Mouse (Mus musculus): ENCODE measurements around the gene Fstl3. TPM values are rescaled to one million over a fixed set of nuclear protein-coding genes. Genes with fewer than 3 reads are reported as not detected.

The Fstl3 gene
- polyA plus RNA-seq, 1 experiment from 2014 or later, result 0.40 TPM

DNA sequence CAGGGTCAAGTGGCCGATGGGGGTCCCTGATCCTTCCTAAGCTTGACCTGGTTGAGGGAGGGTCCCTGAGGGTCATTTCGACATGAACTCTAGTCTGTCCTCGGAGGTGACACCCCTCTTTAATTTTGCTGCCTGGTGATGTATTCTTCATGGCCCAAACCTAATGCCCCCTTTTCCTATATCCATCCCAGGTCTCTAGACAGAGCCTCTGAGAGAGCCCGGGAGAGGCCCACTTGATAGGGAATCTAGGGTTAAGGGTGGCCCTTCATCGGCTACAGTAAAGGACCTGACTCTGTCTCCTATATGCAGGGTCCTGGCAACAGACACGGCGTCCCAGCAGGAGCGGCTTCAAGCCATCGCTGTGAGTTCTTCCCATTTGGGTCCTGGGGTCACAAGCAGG lies 29.3 kb downstream of the Fstl3 start:
- peak overlapping the region; percentile 33 for H3K27ac ChIP-seq
- no peak overlapping the region for H3K4me2 ChIP-seq
- no peak overlapping the region for H3K4me3 ChIP-seq
- H3K4me1 ChIP-seq, result peaks cover 58% of the 10 kb centered on the region
- H3K36me3 ChIP-seq (ENCODE audit: poor library complexity, severe bottlenecking), result peaks cover 49% of the 10 kb centered on the region
- H3K9me3 ChIP-seq (replicated peaks), result no peaks in the 10 kb centered on the region
- H3K27me3 ChIP-seq, result no peaks in the 10 kb centered on the region
- no peak overlapping the region for H3K9ac ChIP-seq
- ATAC-seq, result no peak
- 92% methylated on average over 9 of the region's 9 CpGs for whole genome bisulfite sequencing

DNA sequence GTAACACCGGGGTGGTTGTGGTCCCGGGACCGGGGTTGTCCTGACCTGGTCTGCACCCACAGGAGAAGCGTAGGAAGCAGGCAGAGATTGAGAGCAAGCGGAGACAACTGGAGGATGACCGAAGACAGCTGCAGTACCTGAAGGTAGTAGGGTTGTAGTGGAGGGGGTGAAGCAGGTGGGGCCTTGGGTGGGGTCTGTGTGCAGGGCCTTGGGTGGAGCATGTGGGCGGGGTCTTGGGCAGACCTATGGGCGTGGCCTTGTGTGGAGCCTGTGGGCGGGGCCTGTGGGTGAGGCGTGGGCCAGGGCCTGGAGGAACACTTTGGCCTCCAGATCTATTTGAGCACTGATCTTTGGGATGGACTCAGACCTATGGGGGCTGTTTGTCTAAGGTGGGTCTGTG lies 29.9 kb downstream of the Fstl3 start:
- H3K27ac ChIP-seq, result no peak overlapping the region
- no peak for ATAC-seq
- WGBS, result 79% methylated on average over 10 of the region's 10 CpGs

DNA sequence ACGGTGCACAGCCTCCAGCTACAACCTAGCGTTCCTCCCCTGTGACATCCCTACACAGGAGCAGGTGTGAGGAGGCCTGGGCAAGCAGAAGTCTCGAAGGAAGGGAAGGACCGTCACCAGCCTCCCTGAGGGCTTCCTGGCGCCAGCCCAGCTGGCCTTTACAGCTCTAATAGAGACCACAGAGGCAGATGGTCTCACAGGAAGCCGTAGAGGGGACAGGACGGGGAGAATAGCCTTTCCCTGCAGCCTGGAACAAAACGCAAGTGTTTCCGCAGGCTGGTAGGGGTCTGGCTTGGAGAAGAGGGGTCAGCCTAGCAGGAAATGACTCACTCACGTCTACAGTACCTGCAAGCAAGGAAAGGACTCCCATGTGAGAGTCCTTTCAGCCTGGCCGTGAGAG lies 30.8 kb downstream of the Fstl3 start:
- no peaks in the 10 kb centered on the region for H3K9me3 ChIP-seq (replicated peaks)
- H3K27ac ChIP-seq, result peak overlapping the region; percentile 51
- peaks cover 47% of the 10 kb centered on the region for H3K4me1 ChIP-seq
- WGBS, result 58% methylated on average over 11 of the region's 11 CpGs
- H3K36me3 ChIP-seq (ENCODE audit: poor library complexity, severe bottlenecking), result peaks cover 61% of the 10 kb centered on the region
- no peak for ATAC-seq
- H3K4me3 ChIP-seq, result no peak overlapping the region
- H3K27me3 ChIP-seq, result no peaks in the 10 kb centered on the region
- peak overlapping the region; percentile 16; the same call in 1 of the 2 replicates for H3K9ac ChIP-seq
- no peak overlapping the region for H3K4me2 ChIP-seq

More for the DNA sequence above, 29.9 kb downstream of the Fstl3 start:
- Histone ChIP-seq H3K4me2 (no peak overlapping the region), H3K9ac (no peak overlapping the region), H3K4me3 (no peak overlapping the region), H3K9me3 (replicated peaks) (no peaks in the 10 kb centered on the region), H3K36me3 (ENCODE audit: poor library complexity, severe bottlenecking) (peaks cover 56% of the 10 kb centered on the region), H3K4me1 (peaks cover 54% of the 10 kb centered on the region), H3K27me3 (no peaks in the 10 kb centered on the region)

DNA sequence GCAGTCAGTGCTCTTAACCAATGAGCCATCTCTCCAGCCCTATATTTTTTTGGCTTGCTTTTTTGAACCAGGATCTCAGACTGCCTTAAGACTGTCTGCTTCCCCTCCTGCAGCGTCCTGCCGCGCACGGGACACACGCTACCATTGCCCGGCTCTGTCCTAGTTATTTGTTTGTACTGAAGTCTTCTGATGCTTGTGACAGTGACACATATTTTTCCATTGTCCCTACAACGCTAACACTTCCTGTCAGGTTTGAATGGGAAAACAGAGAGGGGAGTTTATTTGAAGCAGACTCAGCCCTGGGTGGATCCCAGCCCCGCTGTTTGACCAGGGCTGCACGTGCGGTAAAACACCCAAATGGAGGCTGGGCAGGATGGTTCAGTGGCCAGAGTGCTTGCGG lies 31.7 kb downstream of the Fstl3 start:
- 94% methylated on average over 11 of the region's 11 CpGs for WGBS
- H3K27ac ChIP-seq, result no peak overlapping the region
- H3K36me3 ChIP-seq (ENCODE audit: poor library complexity, severe bottlenecking), result peaks cover 66% of the 10 kb centered on the region

DNA sequence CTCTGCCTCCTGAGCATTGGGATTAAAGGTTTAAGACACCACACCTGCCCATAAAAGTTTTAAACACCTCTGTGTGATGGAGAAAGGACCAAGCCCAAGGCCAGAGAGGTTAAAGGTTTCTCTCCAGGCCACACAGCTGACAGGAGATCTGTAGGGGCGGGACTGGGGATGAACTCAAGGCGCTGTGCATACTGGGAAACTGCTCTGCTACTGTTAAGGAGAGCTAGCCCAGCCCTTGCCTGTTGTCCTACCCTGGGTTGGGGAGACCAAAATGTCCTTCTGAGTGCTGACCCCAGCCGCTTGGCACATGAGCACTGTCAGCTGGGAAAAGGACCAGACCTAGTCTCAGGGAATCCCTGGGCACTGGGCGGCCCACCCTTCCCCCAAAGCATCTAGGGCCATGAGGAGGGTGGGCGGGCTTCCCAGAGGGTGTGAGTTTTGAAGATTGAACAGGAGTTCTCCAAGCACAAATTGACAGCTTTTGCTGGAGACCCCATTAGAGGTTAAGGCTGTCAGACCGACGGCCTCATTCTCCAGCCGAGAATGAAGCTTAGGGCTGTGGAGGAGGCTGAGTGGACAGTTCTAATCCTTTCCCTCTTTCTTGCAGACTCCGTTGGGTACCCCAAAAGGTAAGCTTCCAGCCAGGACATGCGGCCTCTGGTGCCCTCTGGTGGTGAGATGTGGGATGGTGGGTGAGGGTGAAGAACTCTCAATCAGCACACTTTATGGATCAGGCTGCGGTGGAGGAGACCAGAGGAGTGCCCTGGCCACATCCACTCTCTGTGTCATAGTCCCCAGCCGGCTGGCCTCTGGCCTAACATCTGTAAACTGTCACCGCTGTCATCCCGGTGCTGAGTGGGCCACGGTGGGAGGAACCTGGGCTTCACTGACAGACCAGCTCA lies 34.9 kb downstream of the Fstl3 start:
- Histone ChIP-seq H3K36me3 (ENCODE audit: poor library complexity, severe bottlenecking) (peaks cover 89% of the 10 kb centered on the region), H3K27ac (peak overlapping the region; percentile 48), H3K9me3 (replicated peaks) (no peaks in the 10 kb centered on the region), H3K4me2 (no peak overlapping the region), H3K27me3 (no peaks in the 10 kb centered on the region), H3K4me1 (peaks cover 11% of the 10 kb centered on the region), H3K9ac (no peak overlapping the region), H3K4me3 (peak overlapping the region; percentile 2; the same call in 1 of the 2 replicates)
- ATAC-seq, result peak; percentile 66
- WGBS, result 29% methylated on average over 15 of the region's 15 CpGs

More for the DNA sequence above, 31.7 kb downstream of the Fstl3 start:
- H3K4me3 ChIP-seq, result no peak overlapping the region
- H3K4me1 ChIP-seq, result peaks cover 38% of the 10 kb centered on the region
- no peaks in the 10 kb centered on the region for H3K27me3 ChIP-seq
- H3K9me3 ChIP-seq (replicated peaks), result no peaks in the 10 kb centered on the region
- no peak overlapping the region for H3K4me2 ChIP-seq
- no peak overlapping the region for H3K9ac ChIP-seq
- no peak for ATAC-seq

DNA sequence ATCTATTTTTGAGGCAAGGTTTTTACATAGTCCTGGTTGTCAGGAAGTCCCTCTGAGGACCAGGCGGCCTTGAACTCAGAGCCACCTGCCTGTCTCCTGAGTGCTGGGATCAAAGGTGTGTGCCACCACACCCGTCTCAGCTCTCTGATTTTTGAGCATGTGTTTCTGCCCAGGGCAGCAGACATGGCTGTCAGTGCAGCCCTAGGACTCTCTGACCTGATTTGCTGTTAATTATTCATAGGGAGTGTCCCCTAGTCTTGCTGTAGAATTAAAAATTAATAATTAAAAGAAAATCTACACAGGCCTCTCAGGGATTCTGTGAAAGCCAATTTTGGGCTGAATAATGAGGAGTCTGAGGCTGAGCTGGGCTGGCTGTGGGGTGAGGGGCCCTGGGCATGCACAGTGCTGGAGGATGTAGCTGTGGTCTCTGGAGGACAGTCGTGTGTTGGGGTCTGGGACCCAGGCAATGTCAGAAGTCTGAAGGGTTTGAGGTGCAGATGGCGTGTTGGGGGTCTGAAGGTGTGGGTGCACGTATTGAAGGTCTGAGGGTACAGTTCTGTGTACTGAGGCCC lies 37.3 kb downstream of the Fstl3 start:
- no peak overlapping the region for H3K9ac ChIP-seq
- H3K4me3 ChIP-seq, result no peak overlapping the region
- H3K9me3 ChIP-seq (replicated peaks), result no peaks in the 10 kb centered on the region
- no peak overlapping the region for H3K4me2 ChIP-seq
- H3K27me3 ChIP-seq, result no peaks in the 10 kb centered on the region
- no peak for ATAC-seq
- H3K36me3 ChIP-seq (ENCODE audit: poor library complexity, severe bottlenecking), result peaks cover 87% of the 10 kb centered on the region
- WGBS, result 82% methylated on average over 5 of the region's 5 CpGs
- H3K27ac ChIP-seq, result no peak overlapping the region
- H3K4me1 ChIP-seq, result 0 out of 2 replicates have a peak, but pooled peaks cover 4% of the 10 kb centered on the region

DNA sequence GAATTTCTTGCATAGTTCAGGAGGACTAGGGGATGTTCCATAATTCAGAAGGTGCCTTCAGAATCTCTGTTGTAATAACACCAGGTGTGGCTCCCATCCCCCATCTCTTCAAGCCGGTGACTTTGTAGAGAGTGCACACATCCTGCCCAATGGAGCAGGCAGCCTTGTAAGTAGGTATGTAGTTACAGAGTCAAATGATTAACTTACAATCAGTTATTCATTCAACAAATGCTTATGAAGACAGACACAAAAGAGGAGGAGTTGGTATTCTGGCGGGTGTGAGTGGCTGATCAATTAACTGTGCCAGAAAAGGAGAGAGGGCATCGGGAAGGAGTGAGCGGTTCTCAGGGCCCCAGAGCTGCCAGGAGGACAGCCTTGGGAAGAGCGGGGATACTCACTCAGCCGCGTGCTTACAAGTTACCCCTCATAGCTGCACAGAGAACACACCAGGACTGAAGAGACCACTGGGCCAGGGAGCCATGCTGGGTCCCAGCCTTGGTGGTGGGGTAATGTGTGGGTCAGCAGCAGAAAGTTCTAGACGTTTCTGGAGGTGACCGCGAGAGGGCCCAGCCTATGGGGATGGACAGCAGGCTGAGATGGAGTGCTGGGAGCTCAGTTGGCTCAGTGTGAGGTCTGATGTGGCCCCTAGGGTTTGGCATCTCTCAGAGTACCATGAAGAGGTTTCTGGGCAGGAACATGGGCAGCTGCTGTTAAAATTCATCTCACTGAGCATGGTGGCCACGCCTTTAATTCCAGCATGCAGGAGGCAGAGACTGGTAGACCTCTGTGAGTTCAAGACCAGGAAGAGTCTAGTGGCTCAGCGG lies 38.8 kb downstream of the Fstl3 start:
- Histone ChIP-seq H3K9ac (no peak overlapping the region), H3K4me2 (no peak overlapping the region), H3K4me3 (no peak overlapping the region), H3K4me1 (0 out of 2 replicates have a peak, but pooled peaks cover 4% of the 10 kb centered on the region), H3K27ac (no peak overlapping the region), H3K36me3 (ENCODE audit: poor library complexity, severe bottlenecking) (peaks cover 87% of the 10 kb centered on the region), H3K9me3 (replicated peaks) (no peaks in the 10 kb centered on the region), H3K27me3 (no peaks in the 10 kb centered on the region)
- WGBS, result 91% methylated on average over 12 of the region's 12 CpGs
- ATAC-seq, result no peak

DNA sequence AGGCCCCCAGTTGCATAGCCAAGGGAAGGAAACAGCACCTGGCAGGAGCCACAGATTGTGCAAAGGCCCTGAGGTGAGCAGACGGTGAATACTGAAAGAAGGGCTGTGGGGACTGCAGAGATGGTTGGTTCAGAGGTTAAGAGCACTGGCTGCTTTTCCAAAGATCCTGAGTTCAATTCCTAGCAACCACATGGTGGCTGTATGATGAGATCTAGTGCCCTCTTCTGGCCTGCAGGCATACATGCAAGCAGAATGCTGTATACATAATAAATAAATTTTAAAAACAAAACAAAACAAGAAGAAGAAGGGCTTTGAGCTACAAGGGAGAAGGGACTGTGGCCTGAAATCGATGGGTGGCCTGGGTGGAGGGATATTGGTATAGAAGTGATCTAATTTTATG lies 40.0 kb downstream of the Fstl3 start:
- Histone ChIP-seq H3K4me1 (peaks cover 3% of the 10 kb centered on the region), H3K4me3 (no peak overlapping the region), H3K9me3 (replicated peaks) (no peaks in the 10 kb centered on the region), H3K27ac (no peak overlapping the region), H3K36me3 (ENCODE audit: poor library complexity, severe bottlenecking) (peaks cover 81% of the 10 kb centered on the region), H3K9ac (no peak overlapping the region), H3K4me2 (no peak overlapping the region), H3K27me3 (no peaks in the 10 kb centered on the region)
- no peak for ATAC-seq
- WGBS, result 86% methylated on average over 2 of the region's 2 CpGs

DNA sequence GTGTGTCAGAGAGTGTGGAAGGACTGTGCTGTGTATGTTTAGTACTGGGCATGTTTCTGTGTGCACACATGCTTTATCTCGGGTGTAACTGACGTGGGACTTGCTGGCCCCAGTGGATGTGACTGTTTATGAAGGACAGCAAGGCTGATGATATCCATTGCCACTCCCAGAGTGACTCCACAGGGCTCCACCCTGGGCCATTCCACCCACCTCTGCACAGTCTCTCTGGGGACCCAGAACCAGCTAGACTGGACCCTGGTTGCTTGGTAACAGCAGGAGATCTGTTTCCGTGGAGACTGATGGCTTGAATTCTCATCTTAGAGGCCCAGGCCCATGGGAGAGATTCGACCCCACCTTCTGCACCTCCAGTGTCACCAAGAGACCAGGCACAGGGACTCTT lies 41.2 kb downstream of the Fstl3 start:
- Histone ChIP-seq H3K27me3 (no peaks in the 10 kb centered on the region), H3K4me2 (no peak overlapping the region), H3K9ac (0 out of 2 replicates have a peak overlapping the region, but pooled peaks have one; percentile 2), H3K27ac (no peak overlapping the region), H3K4me3 (no peak overlapping the region), H3K9me3 (replicated peaks) (no peaks in the 10 kb centered on the region), H3K4me1 (peaks cover 9% of the 10 kb centered on the region), H3K36me3 (ENCODE audit: poor library complexity, severe bottlenecking) (peaks cover 72% of the 10 kb centered on the region)
- no peak for ATAC-seq
- 77% methylated on average over 4 of the region's 4 CpGs for WGBS

DNA sequence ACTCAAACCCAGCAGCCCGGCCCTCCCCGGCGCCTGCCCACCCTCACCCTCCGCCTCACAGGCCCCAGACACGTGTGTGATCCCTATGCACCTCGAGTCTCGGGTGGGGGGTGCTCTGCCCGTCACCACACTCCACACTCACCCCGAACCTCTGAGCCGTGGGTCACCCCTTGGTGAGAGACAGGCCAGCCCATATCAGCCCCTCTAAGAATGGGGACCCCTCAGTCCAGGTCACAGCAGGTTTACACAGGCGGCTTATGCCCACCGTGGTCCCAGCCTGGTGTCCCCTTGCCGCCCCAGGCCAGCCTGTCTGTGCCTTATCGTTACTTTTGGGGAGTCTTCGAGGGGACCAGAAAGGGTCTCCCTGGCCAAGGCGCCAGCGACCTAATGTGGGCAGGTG lies 42.5 kb downstream of the Fstl3 start:
- Histone ChIP-seq H3K4me2 (no peak overlapping the region), H3K9me3 (replicated peaks) (no peaks in the 10 kb centered on the region), H3K27ac (no peak overlapping the region), H3K9ac (no peak overlapping the region), H3K36me3 (ENCODE audit: poor library complexity, severe bottlenecking) (peaks cover 65% of the 10 kb centered on the region), H3K27me3 (no peaks in the 10 kb centered on the region), H3K4me1 (peaks cover 9% of the 10 kb centered on the region), H3K4me3 (no peak overlapping the region)
- no peak for ATAC-seq
- 93% methylated on average over 17 of the region's 17 CpGs for WGBS

DNA sequence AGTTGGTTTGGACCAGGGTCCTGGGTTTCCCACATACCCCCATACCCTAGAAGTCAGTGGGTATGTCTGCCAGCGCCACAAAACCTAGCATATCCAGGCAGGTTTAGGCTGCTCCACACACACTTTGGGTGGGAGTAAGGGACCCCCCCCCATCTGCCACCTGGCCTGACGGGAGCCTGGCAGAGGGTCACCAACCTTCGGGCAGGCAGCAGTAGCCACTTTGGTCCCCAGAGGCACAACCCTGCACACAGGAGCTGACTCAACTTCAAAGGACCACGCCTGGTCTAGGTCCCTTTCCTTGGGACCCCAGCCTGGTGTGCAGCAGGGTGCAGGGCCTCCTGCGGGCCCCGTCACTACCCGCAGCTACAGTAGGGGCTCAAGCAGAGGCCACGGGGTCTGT lies 43.2 kb downstream of the Fstl3 start:
- Histone ChIP-seq H3K9me3 (replicated peaks) (no peaks in the 10 kb centered on the region), H3K4me2 (no peak overlapping the region), H3K4me1 (peaks cover 9% of the 10 kb centered on the region), H3K27ac (no peak overlapping the region), H3K4me3 (no peak overlapping the region), H3K9ac (no peak overlapping the region), H3K27me3 (no peaks in the 10 kb centered on the region), H3K36me3 (ENCODE audit: poor library complexity, severe bottlenecking) (peaks cover 59% of the 10 kb centered on the region)
- WGBS, result 85% methylated on average over 8 of the region's 8 CpGs
- no peak for ATAC-seq

DNA sequence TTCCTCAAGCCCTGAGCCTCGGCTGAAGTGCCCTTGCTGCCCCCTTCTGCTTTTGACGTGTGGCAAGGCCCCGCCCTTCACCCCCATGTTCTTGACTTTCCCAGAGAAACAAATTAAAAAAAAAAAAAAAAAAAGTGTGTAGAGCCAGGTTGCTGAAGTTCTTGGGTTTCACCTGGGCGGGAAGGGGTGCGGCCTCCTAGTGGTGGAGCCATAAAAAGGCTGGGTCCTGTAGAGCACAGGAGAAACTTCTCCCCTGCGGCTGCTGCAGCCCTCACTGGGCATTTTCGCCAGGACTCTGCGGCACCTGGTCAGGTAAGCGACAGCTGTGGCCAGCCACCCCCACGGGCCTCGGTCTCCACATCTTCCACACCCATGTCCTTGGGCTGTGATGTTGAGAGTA lies 43.7 kb downstream of the Fstl3 start, which contains the start of gene Misp:
TSS of gene Misp (plus strand) at position 208 of the 400 bp plus-strand sequence.
- ATAC-seq, result no peak
- Histone ChIP-seq H3K27ac (no peak within 1 kb of the TSS), H3K27me3 (no peaks in the 10 kb centered on the region), H3K9ac (no peak within 1 kb of the TSS), H3K4me1 (peaks cover 9% of the 10 kb centered on the region), H3K4me2 (no peak within 1 kb of the TSS), H3K36me3 (ENCODE audit: poor library complexity, severe bottlenecking) (peaks cover 54% of the 10 kb centered on the region), H3K9me3 (replicated peaks) (no peaks in the 10 kb centered on the region), H3K4me3 (no peak within 1 kb of the TSS)
- 72% methylated on average over 11 of the region's 11 CpGs for WGBS

Data from forebrain, embryonic 13.5 days (tissue).